Mouse (Mus musculus) hindbrain, embryonic 16.5 days (tissue): ENCODE data around the gene Macrod1. TPM values are rescaled to one million over a fixed set of nuclear protein-coding genes. Genes with fewer than 3 reads are reported as not detected.

Experiments used
- ATAC-seq: fragments of 200-750 bp; cut with Nextera tagmentation; 2 replicates; pipeline ENCODE4 v1.8.0; 2017; ENCODE audit warnings: moderate TSS enrichment, moderate library complexity
- H3K27ac ChIP-seq: fragments of 300-500 bp; sonication (generic); 2 replicates; pipeline ENCODE4 v1.5.1; 2014; ENCODE audit warnings: low read depth, mild to moderate bottlenecking, control low read depth, low read length, moderate library complexity
- H3K27me3 ChIP-seq: fragments of 300-500 bp; sonication (generic); replicated peaks from 2 replicates; pipeline ENCODE4 v1.6.1; 2014; ENCODE audit warnings: low read length; ENCODE audit not compliant: control insufficient read depth, insufficient read depth
- H3K36me3 ChIP-seq: fragments of 300-500 bp; sonication (generic); 2 replicates; pipeline ENCODE4 v1.6.1; 2014; ENCODE audit warnings: mild to moderate bottlenecking, low read length, moderate library complexity, mixed read lengths; ENCODE audit not compliant: control insufficient read depth, insufficient read depth
- H3K4me1 ChIP-seq: fragments of 300-500 bp; sonication (generic); 2 replicates; pipeline ENCODE4 v1.6.1; 2014; ENCODE audit warnings: low read depth, low read length; ENCODE audit not compliant: control insufficient read depth, insufficient read depth
- H3K4me2 ChIP-seq: fragments of 300-500 bp; sonication (generic); 2 replicates; pipeline ENCODE4 v1.6.1; 2014; ENCODE audit warnings: mild to moderate bottlenecking, low read length, control low read depth, moderate library complexity
- H3K4me3 ChIP-seq: fragments of 300-500 bp; sonication (generic); 2 replicates; pipeline ENCODE4 v1.5.1; 2014; ENCODE audit warnings: mild to moderate bottlenecking, low read length, control low read depth, moderate library complexity
- H3K9ac ChIP-seq: fragments of 300-500 bp; sonication (generic); 2 replicates; pipeline ENCODE4 v1.6.1; 2014; ENCODE audit warnings: low read depth, mild to moderate bottlenecking, control low read depth, low read length, moderate library complexity
- H3K9me3 ChIP-seq: fragments of 300-500 bp; sonication (generic); 2 replicates; pipeline ENCODE4 v1.6.1; 2014; ENCODE audit warnings: mild to moderate bottlenecking, low read length, moderate library complexity; ENCODE audit not compliant: control insufficient read depth
- WGBS: fragments of 180-500 bp; shearing (Covaris S2); extraction: QIAGEN DNeasy Blood & Tissue Kit; methylation state at CpG from one replicate; pipeline ENCODE4 v1.1.7; 2014; 5-methylcytosine and 5-hydroxymethylcytosine counted together
- polyA plus RNA-seq: library from polyadenylated mRNA; unstranded; fragments of >200 nt; fragmentation: Nextera tagmentation; extraction: Ambion mirVana; gene quantifications from 2 replicates; pipeline ENCODE4 v1.2.1, GENCODE M21; 2015

The Macrod1 gene
- polyA plus RNA-seq, 1 experiment from 2014 or later, result 6.3 TPM

DNA sequence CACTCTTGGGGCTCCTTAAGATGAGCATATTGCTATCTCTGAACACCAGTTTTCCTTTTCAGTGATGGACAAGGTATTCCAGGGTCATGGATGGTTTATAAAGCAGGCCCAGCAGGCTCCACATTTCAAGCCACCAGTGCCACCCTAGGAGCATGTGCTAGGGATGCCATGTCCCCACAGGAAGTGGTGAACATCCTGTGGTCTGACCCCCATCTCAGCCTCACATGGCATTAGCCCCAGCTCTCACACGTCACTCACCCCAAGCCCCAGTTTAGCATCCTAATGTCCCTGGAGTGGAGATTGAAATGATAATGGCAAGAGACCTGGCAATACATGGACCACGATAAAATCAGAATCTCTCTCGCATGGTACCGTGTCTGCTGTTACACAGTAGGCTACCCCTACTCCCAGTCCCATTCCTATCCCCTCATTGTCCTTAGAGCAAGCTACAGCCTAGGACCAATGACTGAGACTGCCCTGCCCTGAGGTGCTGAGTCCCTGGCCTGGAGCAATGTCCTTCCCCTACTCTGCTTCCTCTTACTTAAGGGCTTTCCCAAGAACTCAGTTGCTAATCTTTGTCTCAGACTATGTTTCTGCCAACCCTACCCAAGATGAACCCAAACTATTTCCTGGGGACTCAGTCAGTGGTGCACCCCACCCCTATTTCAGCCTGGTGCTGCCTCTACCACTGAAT lies 59.6 kb downstream of the Macrod1 start:
- H3K27me3 ChIP-seq, result no peaks in the 10 kb centered on the region
- no peak for ATAC-seq
- no peak overlapping the region for H3K4me2 ChIP-seq
- H3K27ac ChIP-seq, result no peak overlapping the region
- H3K9ac ChIP-seq, result no peak overlapping the region
- H3K4me1 ChIP-seq, result peaks cover 18% of the 10 kb centered on the region
- H3K9me3 ChIP-seq, result no peaks in the 10 kb centered on the region
- H3K36me3 ChIP-seq, result no peaks in the 10 kb centered on the region
- H3K4me3 ChIP-seq, result no peak overlapping the region
- 79% methylated on average over 4 of the region's 4 CpGs for WGBS

DNA sequence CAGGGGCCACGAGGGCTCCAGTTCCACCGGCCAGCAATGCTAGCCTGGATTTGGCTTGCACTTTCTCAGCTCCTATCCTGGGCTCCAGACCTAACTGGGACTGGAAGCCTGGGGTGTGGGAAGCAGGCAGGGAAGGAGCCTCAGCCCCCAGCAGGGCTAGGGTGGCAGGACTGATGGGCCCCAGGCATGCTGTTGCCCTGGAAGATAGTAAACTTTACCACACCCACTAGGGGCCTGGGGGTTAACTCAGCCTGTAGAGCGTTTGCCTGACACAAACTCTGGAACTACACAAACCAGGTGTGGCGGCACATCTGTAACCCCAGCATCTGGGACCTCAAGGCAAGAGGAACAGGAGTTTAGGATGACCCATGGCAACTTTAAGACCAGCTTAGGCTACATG lies 60.5 kb downstream of the Macrod1 start:
- ATAC-seq, result no peak
- Histone ChIP-seq H3K27ac (no peak overlapping the region), H3K4me1 (peaks cover 14% of the 10 kb centered on the region), H3K4me3 (no peak overlapping the region), H3K4me2 (no peak overlapping the region), H3K9ac (no peak overlapping the region), H3K9me3 (no peaks in the 10 kb centered on the region), H3K27me3 (no peaks in the 10 kb centered on the region), H3K36me3 (no peaks in the 10 kb centered on the region)
- whole genome bisulfite sequencing, result 64% methylated on average over 4 of the region's 4 CpGs

DNA sequence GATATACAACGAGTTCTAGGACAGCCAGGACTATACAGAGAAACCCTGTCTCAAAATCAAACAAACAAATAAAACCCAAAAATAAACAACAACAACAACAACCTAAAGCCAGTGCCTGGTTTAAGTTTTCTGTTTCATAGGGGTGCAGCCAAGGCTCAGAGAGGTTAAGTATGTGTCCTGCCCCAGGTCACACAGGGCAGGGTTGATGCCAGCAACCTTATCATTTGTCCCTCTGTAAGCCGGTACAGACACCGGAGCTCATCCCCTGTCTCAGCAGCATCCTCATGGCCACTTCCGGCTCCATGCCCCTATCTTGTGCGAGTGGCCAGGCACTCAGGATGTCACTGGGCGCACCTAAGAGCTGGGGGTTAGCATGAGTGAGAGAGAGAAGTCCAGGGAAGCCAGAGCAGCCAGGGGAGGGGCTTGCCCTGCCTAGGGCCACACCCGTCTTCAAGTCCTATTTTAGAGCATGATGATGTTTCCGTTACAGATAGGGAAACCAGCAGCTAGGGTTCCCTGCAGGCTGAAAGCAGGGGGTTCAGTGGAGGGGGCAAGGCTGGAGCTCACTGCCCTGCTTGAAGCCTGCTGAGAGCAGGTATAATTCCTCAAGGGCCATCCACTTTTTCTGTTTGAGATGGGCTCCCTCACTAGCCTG lies 61.2 kb downstream of the Macrod1 start:
- ATAC-seq, result no peak
- Histone ChIP-seq H3K27ac (no peak overlapping the region), H3K27me3 (no peaks in the 10 kb centered on the region), H3K4me2 (no peak overlapping the region), H3K4me3 (no peak overlapping the region), H3K9me3 (no peaks in the 10 kb centered on the region), H3K36me3 (no peaks in the 10 kb centered on the region), H3K4me1 (peaks cover 20% of the 10 kb centered on the region), H3K9ac (no peak overlapping the region)
- WGBS, result 84% methylated on average over 8 of the region's 8 CpGs

DNA sequence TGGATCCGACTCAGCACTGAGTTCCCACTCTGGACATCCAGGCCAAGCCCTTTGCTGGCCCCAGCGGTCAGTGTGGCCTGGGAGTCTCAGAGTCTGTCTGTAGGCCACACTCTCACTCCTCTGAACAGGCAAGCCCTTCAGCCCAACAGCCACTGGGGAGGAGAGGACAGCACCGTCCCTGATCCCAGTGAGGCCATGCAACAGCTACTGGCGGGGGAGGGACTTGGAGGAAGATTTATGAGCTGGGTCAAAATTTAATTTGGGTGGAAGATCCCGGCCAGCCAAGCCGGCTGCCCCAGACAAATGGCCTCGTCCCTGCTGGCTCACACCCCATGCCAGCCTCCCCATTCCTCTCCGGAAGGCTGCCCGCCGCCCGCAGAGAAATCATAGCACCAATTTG lies 64.6 kb downstream of the Macrod1 start:
- Histone ChIP-seq H3K9me3 (no peaks in the 10 kb centered on the region), H3K4me1 (peaks cover 14% of the 10 kb centered on the region), H3K4me3 (no peak overlapping the region), H3K36me3 (no peaks in the 10 kb centered on the region), H3K4me2 (no peak overlapping the region), H3K27me3 (no peaks in the 10 kb centered on the region), H3K27ac (no peak overlapping the region), H3K9ac (no peak overlapping the region)
- 38% methylated on average over 11 of the region's 11 CpGs for WGBS
- ATAC-seq, result 0 out of 2 replicates have a peak, but pooled peaks have one; percentile 22

DNA sequence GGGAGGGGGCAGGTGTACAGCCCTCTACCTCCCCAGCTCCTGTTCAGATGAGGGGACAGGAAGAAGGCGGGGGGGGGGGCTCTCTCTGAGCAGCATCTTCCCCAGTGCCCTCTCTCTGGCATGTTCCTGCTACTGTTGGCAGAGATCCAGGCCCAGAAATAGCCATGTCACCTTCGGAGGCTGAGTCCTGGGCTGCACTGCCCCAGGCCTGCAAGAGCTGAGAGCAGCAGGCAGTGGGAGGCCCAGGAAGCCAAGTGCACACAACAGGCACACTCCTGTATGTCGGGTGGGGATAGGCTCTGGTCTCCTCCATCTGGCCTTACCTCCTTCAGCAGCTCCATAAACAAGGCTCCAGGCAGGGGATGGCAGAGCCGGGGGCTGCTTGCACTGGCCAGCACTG lies 65.7 kb downstream of the Macrod1 start:
- peaks cover 12% of the 10 kb centered on the region for H3K4me1 ChIP-seq
- H3K4me3 ChIP-seq, result no peak overlapping the region
- H3K36me3 ChIP-seq, result no peaks in the 10 kb centered on the region
- 39% methylated on average over 4 of the region's 4 CpGs for WGBS
- peak overlapping the region; percentile 4 for H3K27ac ChIP-seq
- H3K27me3 ChIP-seq, result no peaks in the 10 kb centered on the region
- peak overlapping the region; percentile 35; the same call in 1 of the 2 replicates for H3K9ac ChIP-seq
- H3K9me3 ChIP-seq, result no peaks in the 10 kb centered on the region
- peak; percentile 53; the same call in 1 of the 2 replicates for ATAC-seq
- H3K4me2 ChIP-seq, result no peak overlapping the region

DNA sequence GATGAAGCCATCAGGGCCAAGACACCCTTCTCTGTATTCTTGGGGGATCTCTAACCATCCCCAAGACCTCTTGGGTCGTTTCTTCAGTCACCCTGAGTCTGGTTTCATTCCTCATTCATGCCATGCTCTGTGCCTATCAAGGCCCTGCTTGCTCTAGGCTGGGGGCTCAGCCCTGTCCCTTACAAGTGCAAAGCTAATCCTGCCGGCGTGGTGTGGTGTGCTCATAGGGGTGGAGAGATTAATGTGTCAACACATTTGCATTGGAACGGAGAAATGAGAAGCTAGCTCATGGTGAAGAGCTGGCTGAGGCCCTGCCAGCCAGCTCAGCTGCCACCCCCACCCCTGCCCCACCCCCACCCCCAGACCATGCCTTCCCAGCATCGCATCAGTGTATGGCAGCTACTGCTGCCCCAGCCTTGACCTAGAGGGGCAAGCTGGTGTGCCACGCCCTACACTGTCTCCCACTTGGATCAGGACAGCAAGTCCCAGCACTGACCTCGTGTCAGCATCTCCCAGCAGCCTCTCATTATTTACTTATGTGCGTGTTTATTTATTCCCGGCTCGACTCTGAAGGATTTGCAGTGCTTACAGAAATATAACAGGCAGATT lies 66.2 kb downstream of the Macrod1 start:
- ATAC-seq, result peak; percentile 24; the same call in 1 of the 2 replicates
- Histone ChIP-seq H3K9me3 (no peaks in the 10 kb centered on the region), H3K4me2 (no peak overlapping the region), H3K36me3 (no peaks in the 10 kb centered on the region), H3K4me1 (peaks cover 12% of the 10 kb centered on the region), H3K4me3 (no peak overlapping the region), H3K27ac (peak overlapping the region; percentile 10), H3K27me3 (no peaks in the 10 kb centered on the region), H3K9ac (peak overlapping the region; percentile 35; the same call in 1 of the 2 replicates)
- WGBS, result 26% methylated on average over 10 of the region's 10 CpGs

DNA sequence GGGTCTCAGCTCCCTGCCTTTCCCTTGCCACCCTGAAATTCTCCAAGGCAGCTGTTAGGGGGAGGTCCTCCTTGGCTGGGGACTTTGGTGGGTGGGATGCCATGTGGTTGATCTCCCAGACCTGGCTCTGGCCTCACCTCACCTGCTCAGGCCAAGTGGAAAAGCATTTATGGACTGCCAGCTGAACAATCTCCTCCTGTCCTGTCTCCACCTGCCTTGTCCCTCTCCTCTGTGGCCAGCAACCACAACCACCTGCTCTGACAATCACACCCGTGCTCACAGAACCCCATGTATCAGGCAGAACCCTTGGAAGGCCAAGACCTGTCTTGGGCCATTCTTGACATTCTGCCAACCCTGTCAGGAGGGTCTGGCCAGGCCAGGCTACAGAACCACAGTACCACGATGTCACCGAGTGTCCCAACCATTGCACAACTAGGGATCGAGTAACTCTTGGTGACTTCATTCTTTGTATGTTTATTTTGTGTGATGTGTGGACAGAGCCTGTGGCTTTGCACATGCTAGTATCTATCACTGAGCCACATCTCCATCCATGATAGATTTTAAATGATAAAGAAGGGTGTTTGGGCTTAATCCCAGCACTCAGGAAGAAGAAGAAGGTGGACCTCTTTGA lies 69.0 kb downstream of the Macrod1 start:
- Histone ChIP-seq H3K9me3 (no peaks in the 10 kb centered on the region), H3K27ac (no peak overlapping the region), H3K9ac (no peak overlapping the region), H3K36me3 (no peaks in the 10 kb centered on the region), H3K27me3 (0 out of 2 replicates have a peak, but pooled peaks cover 2% of the 10 kb centered on the region), H3K4me3 (no peak overlapping the region), H3K4me1 (peaks cover 19% of the 10 kb centered on the region), H3K4me2 (no peak overlapping the region)
- no peak for ATAC-seq
- 83% methylated on average over 4 of the region's 4 CpGs for WGBS

DNA sequence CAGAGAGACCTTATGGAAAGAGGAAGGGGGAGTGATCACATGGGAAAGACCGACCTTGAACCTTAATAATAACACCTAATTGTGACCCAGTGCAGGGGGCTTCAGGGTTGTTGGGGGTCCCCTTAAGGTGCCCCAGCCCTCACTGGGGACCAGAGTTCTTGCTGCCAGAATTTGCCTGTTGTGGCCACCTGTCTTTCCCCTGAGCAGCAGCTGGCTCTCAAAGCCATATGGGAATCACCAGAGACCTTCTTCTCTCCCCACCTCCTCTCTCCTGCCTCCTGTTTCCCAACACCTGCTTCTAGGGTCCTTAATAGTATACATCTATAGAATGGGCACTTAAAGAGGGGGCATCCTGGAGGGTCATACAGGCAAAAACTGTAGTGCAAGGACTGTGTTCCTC lies 69.6 kb downstream of the Macrod1 start:
- Histone ChIP-seq H3K4me2 (no peak overlapping the region), H3K27ac (no peak overlapping the region), H3K36me3 (no peaks in the 10 kb centered on the region), H3K4me3 (no peak overlapping the region), H3K27me3 (0 out of 2 replicates have a peak, but pooled peaks cover 2% of the 10 kb centered on the region), H3K4me1 (peaks cover 19% of the 10 kb centered on the region), H3K9ac (no peak overlapping the region), H3K9me3 (no peaks in the 10 kb centered on the region)
- no peak for ATAC-seq
- WGBS, result 72% methylated on average over 1 of the region's 1 CpGs

DNA sequence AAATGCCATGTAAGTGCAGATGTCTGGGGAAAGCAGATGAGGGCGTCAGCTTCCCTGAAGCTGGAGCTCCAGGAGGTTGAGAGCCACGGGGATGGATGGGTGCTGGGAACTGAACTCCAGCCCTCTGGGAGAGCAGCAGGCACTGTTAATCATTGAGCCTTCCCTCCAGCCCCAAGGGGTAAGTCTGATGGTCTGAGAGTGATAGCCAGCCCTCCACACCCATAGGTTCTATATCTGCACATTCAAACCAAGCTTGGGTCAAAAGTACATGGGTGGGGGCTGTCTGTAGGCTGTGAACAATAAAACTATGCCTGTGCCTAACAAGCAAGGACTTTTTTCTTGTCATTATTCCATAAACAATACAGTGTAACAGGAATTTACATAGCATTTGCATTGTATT lies 70.3 kb downstream of the Macrod1 start:
- ATAC-seq, result no peak
- Histone ChIP-seq H3K9ac (no peak overlapping the region), H3K27me3 (0 out of 2 replicates have a peak, but pooled peaks cover 2% of the 10 kb centered on the region), H3K9me3 (no peaks in the 10 kb centered on the region), H3K4me2 (no peak overlapping the region), H3K4me1 (peaks cover 19% of the 10 kb centered on the region), H3K4me3 (no peak overlapping the region), H3K27ac (no peak overlapping the region), H3K36me3 (no peaks in the 10 kb centered on the region)
- 62% methylated on average over 2 of the region's 2 CpGs for WGBS
